8 mouse cellular contexts compared by ENCODE assay signal in the genomic region with DNA sequence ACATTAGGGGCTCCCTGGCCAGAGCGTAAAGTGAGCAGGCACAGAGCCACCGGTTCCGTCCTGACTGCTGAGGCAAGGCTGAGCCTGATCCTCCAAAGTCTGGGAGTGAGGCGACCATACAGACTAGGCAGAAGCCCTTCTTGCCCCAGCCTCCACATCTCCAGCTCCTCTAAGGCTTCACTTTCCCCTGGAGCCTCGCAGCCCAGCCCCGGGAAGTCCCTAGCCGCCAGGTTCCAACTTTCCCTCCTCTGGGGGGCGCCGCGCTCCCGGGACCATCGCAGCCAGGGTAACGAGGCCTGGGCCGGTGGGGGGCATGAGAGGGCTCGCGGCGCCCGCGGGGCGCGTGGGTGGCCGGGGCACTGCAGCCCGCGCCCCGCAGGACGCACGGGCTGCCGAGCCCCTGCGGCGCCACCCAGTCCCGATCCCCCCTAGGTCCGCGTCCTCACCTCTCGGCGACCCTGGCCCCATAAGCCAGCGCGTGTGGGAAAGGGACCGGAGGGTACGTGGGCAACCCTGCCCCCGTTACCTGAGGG. TPM values are rescaled to one million over a fixed set of nuclear protein-coding genes. Genes with fewer than 3 reads are reported as not detected.
DNase-seq lines count a peak whose midpoint lies in the region; ATAC-seq and TF ChIP-seq lines count a peak whose summit lies in the region.

No protein-coding gene starts in this region.

- peak overlapping the region; percentile 62 for H3K9ac ChIP-seq in ES-Bruce4 (ENCODE audit: low read depth, poor library complexity, severe bottlenecking)
- H3K9ac ChIP-seq in forebrain, embryonic 13.5 days = peak overlapping the region; percentile 73
- peak overlapping the region; percentile 90 for H3K9ac ChIP-seq in liver, embryonic 16.5 days (ENCODE audit: low read depth, low read length)
- peak overlapping the region; percentile 80 for H3K9ac ChIP-seq in neural tube, embryonic 11.5 days (ENCODE audit: low read length)
- peak overlapping the region; percentile 94 for H3K9ac ChIP-seq in stomach, embryonic 16.5 days (ENCODE audit: low read length)

- TF ChIP-seq CTCF in ES-Bruce4 (IDR thresholded peaks at IDR 0.05; ENCODE audit: low read depth, low read length) = peak; percentile 41

- no peaks in the 10 kb centered on the region for H3K27me3 ChIP-seq in ES-Bruce4 (ENCODE audit: control insufficient read depth, insufficient read depth, low read length, poor library complexity, severe bottlenecking)
- H3K27me3 ChIP-seq in forebrain, embryonic 13.5 days = no peaks in the 10 kb centered on the region
- no peaks in the 10 kb centered on the region for H3K27me3 ChIP-seq in liver, embryonic 16.5 days (ENCODE audit: control insufficient read depth, insufficient read depth, low read depth, low read length)
- H3K27me3 ChIP-seq in neural tube, embryonic 11.5 days (ENCODE audit: control insufficient read depth, insufficient read depth, low read length) = no peaks in the 10 kb centered on the region
- H3K27me3 ChIP-seq in stomach, embryonic 16.5 days (ENCODE audit: control insufficient read depth, insufficient read depth, low read length) = no peaks in the 10 kb centered on the region

- no peaks in the 10 kb centered on the region for H3K36me3 ChIP-seq in ES-Bruce4 (ENCODE audit: control insufficient read depth, insufficient read depth, low read length, poor library complexity, severe bottlenecking)
- H3K36me3 ChIP-seq in forebrain, embryonic 13.5 days (ENCODE audit: poor library complexity, severe bottlenecking) = no peaks in the 10 kb centered on the region
- no peaks in the 10 kb centered on the region for H3K36me3 ChIP-seq in liver, embryonic 16.5 days (ENCODE audit: control insufficient read depth, insufficient read depth)
- no peaks in the 10 kb centered on the region for H3K36me3 ChIP-seq in neural tube, embryonic 11.5 days (ENCODE audit: control insufficient read depth, insufficient read depth, low read length)
- H3K36me3 ChIP-seq in stomach, embryonic 16.5 days (ENCODE audit: control insufficient read depth, insufficient read depth, low read length) = no peaks in the 10 kb centered on the region

- WGBS in forebrain, embryonic 13.5 days = under 1% methylated on average over 34 of the region's 40 CpGs
- whole genome bisulfite sequencing in liver, embryonic 16.5 days (ENCODE audit: insufficient replicate concordance) = under 1% methylated on average over 27 of the region's 40 CpGs
- under 1% methylated on average over 40 of the region's 40 CpGs for WGBS in neural tube, embryonic 11.5 days
- under 1% methylated on average over 40 of the region's 40 CpGs for WGBS in stomach, embryonic 16.5 days

- H3K9me3 ChIP-seq in ES-Bruce4 (replicated peaks; ENCODE audit: control insufficient read depth, insufficient read depth, low read length, poor library complexity, severe bottlenecking) = no peaks in the 10 kb centered on the region
- no peaks in the 10 kb centered on the region for H3K9me3 ChIP-seq in forebrain, embryonic 13.5 days (replicated peaks)
- no peaks in the 10 kb centered on the region for H3K9me3 ChIP-seq in liver, embryonic 16.5 days (replicated peaks; ENCODE audit: control insufficient read depth, low read length)
- H3K9me3 ChIP-seq in neural tube, embryonic 11.5 days (ENCODE audit: control insufficient read depth, low read length) = no peaks in the 10 kb centered on the region
- no peaks in the 10 kb centered on the region for H3K9me3 ChIP-seq in stomach, embryonic 16.5 days (replicated peaks; ENCODE audit: control insufficient read depth, low read length)

- no peak for TF ChIP-seq POLR2A in ES-Bruce4 (IDR thresholded peaks at IDR 0.05; ENCODE audit: insufficient read depth, low read length)

- H3K4me3 ChIP-seq in ES-Bruce4 (ENCODE audit: low read depth, low read length) = peak overlapping the region; percentile 76
- H3K4me3 ChIP-seq in forebrain, embryonic 13.5 days = peak overlapping the region; percentile 73
- peak overlapping the region; percentile 86 for H3K4me3 ChIP-seq in liver, embryonic 16.5 days (ENCODE audit: low read depth, low read length)
- peak overlapping the region; percentile 78 for H3K4me3 ChIP-seq in neural tube, embryonic 11.5 days (ENCODE audit: low read depth, low read length)
- peak overlapping the region; percentile 86 for H3K4me3 ChIP-seq in stomach, embryonic 16.5 days (replicated peaks; ENCODE audit: low read length)

- peak overlapping the region; percentile 80 for H3K4me2 ChIP-seq in forebrain, embryonic 13.5 days
- H3K4me2 ChIP-seq in liver, embryonic 16.5 days (ENCODE audit: low read depth, low read length) = peak overlapping the region; percentile 97
- H3K4me2 ChIP-seq in neural tube, embryonic 11.5 days (ENCODE audit: low read depth) = peak overlapping the region; percentile 70
- peak overlapping the region; percentile 62 for H3K4me2 ChIP-seq in stomach, embryonic 16.5 days (ENCODE audit: low read depth, low read length)

- ATAC-seq in cerebellum, adult (ENCODE audit: insufficient number of reproducible peaks, low FRiP score, low TSS enrichment) = peak; percentile 56
- no peak; the same call in 1 of the 2 replicates for ATAC-seq in forebrain, embryonic 13.5 days
- ATAC-seq in liver, embryonic 16.5 days (ENCODE audit: low read depth) = peak; percentile 31
- peak; percentile 58 for ATAC-seq in neural tube, embryonic 11.5 days (ENCODE audit: insufficient read depth, low FRiP score, low TSS enrichment)
- ATAC-seq in stomach, embryonic 16.5 days (ENCODE audit: insufficient read depth, low FRiP score) = peak; percentile 59

- peak overlapping the region; percentile 23 for H3K27ac ChIP-seq in ES-Bruce4 (ENCODE audit: insufficient read depth, low read length)
- H3K27ac ChIP-seq in forebrain, embryonic 13.5 days = peak overlapping the region; percentile 72
- H3K27ac ChIP-seq in liver, embryonic 16.5 days (ENCODE audit: low read length) = peak overlapping the region; percentile 82
- H3K27ac ChIP-seq in neural tube, embryonic 11.5 days (ENCODE audit: low read depth, low read length) = peak overlapping the region; percentile 82
- peak overlapping the region; percentile 95 for H3K27ac ChIP-seq in stomach, embryonic 16.5 days (ENCODE audit: low read length)

- H3K4me1 ChIP-seq in ES-Bruce4 (ENCODE audit: control insufficient read depth, insufficient read depth, low read length) = peaks cover under 1% of the 10 kb centered on the region
- H3K4me1 ChIP-seq in forebrain, embryonic 13.5 days = peaks cover 38% of the 10 kb centered on the region
- peaks cover 21% of the 10 kb centered on the region for H3K4me1 ChIP-seq in liver, embryonic 16.5 days (ENCODE audit: control insufficient read depth, low read depth, low read length)
- peaks cover 5% of the 10 kb centered on the region; the same call in 1 of the 2 replicates for H3K4me1 ChIP-seq in neural tube, embryonic 11.5 days (ENCODE audit: control insufficient read depth, insufficient read depth, low read length)
- H3K4me1 ChIP-seq in stomach, embryonic 16.5 days (ENCODE audit: control insufficient read depth, insufficient read depth, low read length) = peaks cover 25% of the 10 kb centered on the region

- DNase-seq in heart, postnatal 10 days = peak; percentile 93
- DNase-seq in kidney, postnatal 4 days = peak; percentile 89 to 92
- DNase-seq in neural tube, embryonic 11.5 days (ENCODE audit: low spot score) = peak; percentile 82

- TF ChIP-seq EP300 in ES-Bruce4 (IDR thresholded peaks at IDR 0.05; ENCODE audit: insufficient read depth, low read depth, low read length) = no peak

- intact Hi-C loops in heart, postnatal 10 days (cut with DNase I) = loop anchor here (1.0 to 10.0 kb wide), 5 partner anchors 89 to 205 kb away; no protein-coding TSS in a partner anchor

RNA-seq across cellular contexts. Expression of a gene that starts 0.4 kb away (rescaled TPM):
- 26.3 and 30.8 TPM in 2 replicates for polyA plus RNA-seq in ES-Bruce4 (2011; ENCODE audit: insufficient read depth, insufficient read length, low read depth, missing spikeins)
- 2.9 and 3.3 TPM in 2 replicates for polyA plus RNA-seq in forebrain, embryonic 13.5 days (2015; fragmentation: Nextera tagmentation; extraction: Ambion mirVana)
- total RNA-seq in heart, postnatal 10 days (2021) = 10 to 100 TPM; 44.6 to 53.4 TPM
- 2.1 and 2.8 TPM in 2 replicates for polyA plus RNA-seq in liver, embryonic 16.5 days (2015; fragmentation: Nextera tagmentation; extraction: Ambion mirVana)
- 7.5 and 8.5 TPM in 2 replicates for polyA plus RNA-seq in neural tube, embryonic 11.5 days (2014; fragmentation: Nextera tagmentation; extraction: Ambion mirVana)
- 10.6 and 10.8 TPM in 2 replicates for polyA plus RNA-seq in stomach, embryonic 16.5 days (2015; fragmentation: Nextera tagmentation; extraction: Ambion mirVana)

RNA-seq across cellular contexts. Expression of a gene that starts 0.9 kb away (rescaled TPM):
- polyA plus RNA-seq in ES-Bruce4 (2011; ENCODE audit: insufficient read depth, insufficient read length, low read depth, missing spikeins) = 40.7 and 43.5 TPM in 2 replicates
- polyA plus RNA-seq in forebrain, embryonic 13.5 days (2015; fragmentation: Nextera tagmentation; extraction: Ambion mirVana) = 72.3 and 80.2 TPM in 2 replicates
- total RNA-seq in heart, postnatal 10 days (2021) = 10 to 100 TPM; 32.9 to 36.3 TPM
- 12.3 and 12.4 TPM in 2 replicates for polyA plus RNA-seq in liver, embryonic 16.5 days (2015; fragmentation: Nextera tagmentation; extraction: Ambion mirVana)
- polyA plus RNA-seq in neural tube, embryonic 11.5 days (2014; fragmentation: Nextera tagmentation; extraction: Ambion mirVana) = 68.2 and 68.4 TPM in 2 replicates
- polyA plus RNA-seq in stomach, embryonic 16.5 days (2015; fragmentation: Nextera tagmentation; extraction: Ambion mirVana) = 46.2 and 48.3 TPM in 2 replicates

Comparison
In these comparisons a context has a peak if more than half of its experiments do, and no peak if none do; other contexts are left out.
1. H3K27ac ChIP-seq: peak in every context shown above with its lines; median percentile 95 in stomach, embryonic 16.5 days; 82 in liver, embryonic 16.5 days; 82 in neural tube, embryonic 11.5 days; 72 in forebrain, embryonic 13.5 days; 23 in ES-Bruce4.